Mouse (Mus musculus): ENCODE measurements around the gene Dync2h1. TPM values are rescaled to one million over a fixed set of nuclear protein-coding genes. Genes with fewer than 3 reads are reported as not detected.

Gene Dync2h1
- polyA plus RNA-seq, 1 experiment from 2014 or later = 23.5 TPM

DNA sequence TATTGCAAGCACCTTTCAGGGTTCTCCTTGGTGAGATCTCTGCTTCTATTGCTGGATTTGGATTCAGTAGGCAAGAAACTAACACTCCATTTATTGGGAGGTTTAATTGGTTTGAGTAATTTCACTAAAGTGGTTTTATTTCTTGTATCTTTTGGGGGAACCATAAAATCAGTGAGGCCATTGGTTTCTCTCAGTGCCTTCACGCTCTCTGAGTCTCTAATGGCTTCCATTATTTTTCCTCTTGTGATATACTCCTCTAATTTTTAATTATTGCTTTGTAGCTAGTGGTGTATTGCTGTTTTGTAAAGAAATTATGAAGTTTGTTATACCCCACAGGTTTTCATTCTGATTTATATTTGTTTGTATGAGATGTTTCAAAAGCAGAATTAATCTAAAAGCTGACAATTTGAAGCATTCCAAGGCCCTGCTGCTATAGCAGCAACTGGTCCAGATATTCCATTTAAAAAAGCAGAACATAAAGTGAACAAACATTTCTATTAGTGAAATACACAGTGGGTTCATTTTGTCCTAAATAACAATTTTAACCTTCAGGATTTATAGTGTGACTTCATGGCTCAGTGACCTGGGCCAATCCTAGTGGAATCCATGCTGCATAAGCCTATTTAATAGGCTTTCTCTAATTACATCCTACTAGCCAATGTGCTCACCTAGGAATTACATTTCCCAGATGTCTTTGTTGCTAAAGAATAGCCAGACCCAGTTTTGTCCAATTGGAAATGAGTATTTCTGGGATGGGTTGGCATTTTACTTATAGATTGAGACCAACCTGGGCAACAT is 302.9 kb downstream of the Dync2h1 start:
- no peaks in the 10 kb centered on the region for H3K9me3 ChIP-seq
- H3K4me2 ChIP-seq = no peak overlapping the region
- no peaks in the 10 kb centered on the region for H3K36me3 ChIP-seq (replicated peaks)
- H3K4me3 ChIP-seq = no peak overlapping the region
- no peak for ATAC-seq (replicated peaks)
- no peak overlapping the region for H3K9ac ChIP-seq
- WGBS = 85% methylated on average over 1 of the region's 1 CpGs
- H3K4me1 ChIP-seq = no peaks in the 10 kb centered on the region
- no peak overlapping the region for H3K27ac ChIP-seq
- H3K27me3 ChIP-seq (replicated peaks) = no peaks in the 10 kb centered on the region

Other genes starting within 250 kb of the Dync2h1 start
- gene Dcun1d5, start 74 bp upstream of the Dync2h1 start, polyA plus RNA-seq (2015; fragmentation: Nextera tagmentation; extraction: Ambion mirVana) = 92.4 and 100 TPM in 2 replicates
- 0.10 TPM in 1 of 2 replicates, not detected in the other for gene Mmp13, start 88.1 kb upstream of the Dync2h1 start, polyA plus RNA-seq (2015; fragmentation: Nextera tagmentation; extraction: Ambion mirVana)
- not detected in 2 replicates for gene Mmp12, start 159.9 kb upstream of the Dync2h1 start, polyA plus RNA-seq (2015; fragmentation: Nextera tagmentation; extraction: Ambion mirVana)
- gene Mmp1b, start 203.6 kb upstream of the Dync2h1 start, polyA plus RNA-seq (2015; fragmentation: Nextera tagmentation; extraction: Ambion mirVana) = not detected in 2 replicates